Mouse (Mus musculus) heart, postnatal 0 days (tissue): ENCODE results near the gene Fmo5.

Experiments
- CTCF ChIP-seq: IDR thresholded peaks from 2 replicates; pipeline ENCODE4 v1.5.1; 2016; ENCODE audit warnings: antibody characterized with exemption, control low read depth, low read depth
- EP300 ChIP-seq: IDR thresholded peaks from 2 replicates; pipeline ENCODE4 v1.6.1; 2016; ENCODE audit warnings: antibody characterized with exemption, low read depth

DNA sequence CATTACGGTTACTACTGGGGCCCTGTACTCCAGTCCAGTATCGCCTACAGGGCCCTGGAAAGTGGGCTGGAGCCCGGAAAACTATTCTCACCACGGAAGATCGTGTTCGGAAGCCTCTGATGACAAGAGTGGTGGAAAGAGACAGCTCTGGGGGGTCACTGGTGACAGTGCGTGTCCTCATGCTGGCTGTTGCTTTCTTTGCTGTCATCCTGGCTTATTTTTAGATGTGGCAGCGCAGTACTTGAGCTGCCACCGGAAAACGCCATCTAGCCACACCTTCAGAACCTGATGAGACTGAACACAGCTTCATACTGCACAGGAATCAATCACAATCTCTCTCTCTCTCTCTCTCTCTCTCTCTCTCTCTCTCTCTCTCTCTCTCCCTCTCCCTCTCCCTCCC, 23.0 kb downstream of the Fmo5 start:
- TF ChIP-seq CTCF (no peak), EP300 (no peak)
